Mouse (Mus musculus): ENCODE measurements around the gene Nod2. TPM values are rescaled to one million over a fixed set of nuclear protein-coding genes. Genes with fewer than 3 reads are reported as not detected.

Nod2 gene
- polyA plus RNA-seq, 1 experiment from 2014 or later = 0.07 TPM

DNA sequence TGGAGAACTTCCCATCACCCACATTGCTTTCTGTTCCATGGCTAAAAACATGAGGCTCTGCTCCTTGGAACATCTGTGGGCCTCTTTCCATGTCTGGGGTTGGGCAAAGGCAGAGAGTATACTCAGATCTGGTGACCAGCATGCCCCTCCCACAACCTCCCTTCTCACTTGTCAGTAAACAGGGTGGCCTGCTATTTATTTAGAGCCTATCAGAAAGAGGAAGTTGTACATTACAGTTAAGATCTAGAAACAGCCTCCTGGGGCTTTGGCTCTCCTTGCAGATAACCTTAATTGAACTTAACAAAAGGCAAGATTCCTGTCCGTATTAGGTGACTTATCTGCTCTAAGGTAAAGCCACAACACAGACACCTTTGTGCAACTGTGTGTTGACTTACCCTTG, 19.3 kb downstream of the Nod2 start:
- Histone ChIP-seq H3K27me3 (ENCODE audit: control insufficient read depth, insufficient read depth, low read length) (no peaks in the 10 kb centered on the region), H3K9me3 (ENCODE audit: control insufficient read depth, low read length) (no peaks in the 10 kb centered on the region), H3K27ac (no peak overlapping the region), H3K36me3 (replicated peaks; ENCODE audit: control insufficient read depth, insufficient read depth) (no peaks in the 10 kb centered on the region), H3K4me1 (replicated peaks; ENCODE audit: control insufficient read depth, insufficient read depth, low read length) (peaks cover 17% of the 10 kb centered on the region; the same call in 1 of the 2 replicates), H3K9ac (no peak overlapping the region), H3K4me2 (replicated peaks) (no peak overlapping the region), H3K4me3 (replicated peaks; ENCODE audit: low read length) (no peak overlapping the region)
- WGBS = 86% methylated on average over 1 of the region's 1 CpGs
- no peak for ATAC-seq (ENCODE audit: low FRiP score)
- no peak for DNase-seq (ENCODE audit: low spot score)

DNA sequence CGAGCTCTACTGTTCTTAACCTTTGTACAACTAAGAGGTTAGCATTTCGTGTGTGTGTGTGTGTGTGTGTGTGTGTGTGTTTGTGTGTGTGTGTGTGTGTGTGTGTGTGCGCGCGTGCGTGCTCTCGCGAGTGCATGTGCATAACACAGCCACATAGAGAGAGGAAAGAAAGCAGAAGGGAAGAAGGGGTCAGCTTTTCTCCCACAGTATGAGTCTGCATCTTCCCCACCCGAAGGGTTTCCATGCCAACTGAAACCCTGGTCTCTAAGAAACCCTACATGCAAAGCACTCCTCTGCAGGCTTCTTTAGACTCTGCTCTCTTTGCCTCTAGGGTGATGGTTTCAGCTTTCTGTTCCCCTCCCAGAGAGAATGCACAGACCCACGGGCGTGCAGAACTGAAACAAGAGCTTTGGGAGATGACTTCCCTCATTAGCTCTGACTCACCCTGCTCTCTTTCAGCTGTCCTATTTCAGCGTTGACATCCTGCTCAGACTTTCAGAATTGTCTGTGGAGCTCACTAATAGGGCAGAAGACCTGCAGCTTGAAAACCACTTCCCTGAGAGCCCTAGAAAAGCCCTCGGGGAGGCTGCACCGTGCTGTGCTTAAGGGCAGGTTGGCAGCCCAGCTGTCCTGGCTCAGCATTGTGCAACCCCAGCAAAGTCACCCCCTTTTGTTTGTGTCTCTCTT, 21.4 kb downstream of the Nod2 start:
- Histone ChIP-seq H3K27ac (no peak overlapping the region; the same call in 1 of the 2 replicates), H3K4me3 (replicated peaks; ENCODE audit: low read length) (no peak overlapping the region), H3K9me3 (ENCODE audit: control insufficient read depth, low read length) (no peaks in the 10 kb centered on the region), H3K4me2 (replicated peaks) (no peak overlapping the region), H3K9ac (no peak overlapping the region), H3K27me3 (ENCODE audit: control insufficient read depth, insufficient read depth, low read length) (no peaks in the 10 kb centered on the region), H3K36me3 (replicated peaks; ENCODE audit: control insufficient read depth, insufficient read depth) (no peaks in the 10 kb centered on the region), H3K4me1 (replicated peaks; ENCODE audit: control insufficient read depth, insufficient read depth, low read length) (peaks cover 17% of the 10 kb centered on the region; the same call in 1 of the 2 replicates)
- 54% methylated on average over 14 of the region's 14 CpGs for WGBS
- DNase-seq (ENCODE audit: low spot score) (peak; percentile 45), ATAC-seq (ENCODE audit: low FRiP score) (0 out of 2 replicates have a peak, but pooled peaks have one; percentile 59)

DNA sequence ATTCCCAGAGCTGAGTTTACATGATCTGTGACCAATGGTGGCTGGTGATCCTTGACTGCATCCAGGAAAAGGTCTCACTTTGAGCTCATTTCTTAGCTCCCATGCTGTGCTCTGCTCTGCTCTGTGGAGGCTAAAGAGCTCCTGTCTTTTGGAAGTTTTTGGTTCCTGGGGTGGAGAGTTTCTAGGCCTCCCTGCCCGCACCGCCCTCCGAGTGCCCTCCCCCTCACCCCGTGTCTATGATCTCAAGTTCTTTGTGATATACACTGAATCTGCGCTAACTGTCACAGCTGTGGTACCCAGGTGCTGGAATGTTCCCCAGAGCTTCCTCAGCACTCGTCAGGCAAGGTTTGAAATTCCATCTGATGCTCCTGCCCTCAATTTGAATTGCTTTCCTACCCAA, 23.7 kb downstream of the Nod2 start:
- H3K4me3 ChIP-seq (replicated peaks; ENCODE audit: low read length) = no peak overlapping the region
- H3K9me3 ChIP-seq (ENCODE audit: control insufficient read depth, low read length) = no peaks in the 10 kb centered on the region
- 71% methylated on average over 6 of the region's 6 CpGs for WGBS
- DNase-seq (ENCODE audit: low spot score) (no peak), ATAC-seq (ENCODE audit: low FRiP score) (no peak)
- no peak overlapping the region for H3K4me2 ChIP-seq (replicated peaks)
- H3K36me3 ChIP-seq (replicated peaks; ENCODE audit: control insufficient read depth, insufficient read depth) = no peaks in the 10 kb centered on the region
- H3K4me1 ChIP-seq (replicated peaks; ENCODE audit: control insufficient read depth, insufficient read depth, low read length) = peaks cover 17% of the 10 kb centered on the region; the same call in 1 of the 2 replicates
- no peak overlapping the region for H3K9ac ChIP-seq
- H3K27me3 ChIP-seq (ENCODE audit: control insufficient read depth, insufficient read depth, low read length) = no peaks in the 10 kb centered on the region
- no peak overlapping the region for H3K27ac ChIP-seq

DNA sequence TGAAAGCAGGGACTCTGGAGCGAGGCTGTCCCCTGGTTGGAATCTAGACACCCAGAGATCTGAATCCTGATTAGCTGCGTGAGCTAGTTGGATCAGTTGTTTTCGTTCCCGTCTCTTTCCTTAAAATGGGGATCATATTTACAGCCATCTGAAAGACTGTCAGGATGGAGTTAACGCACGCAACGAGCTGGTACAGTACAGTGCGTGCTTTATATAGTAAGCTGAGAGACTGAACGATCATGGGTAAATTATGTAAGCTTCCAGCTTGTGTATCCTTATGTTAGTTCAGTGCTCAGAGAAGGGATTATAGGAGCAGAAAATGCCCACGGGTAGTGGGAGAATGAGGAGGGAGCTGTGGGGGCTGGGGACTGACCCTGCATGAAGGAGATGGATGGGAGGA, 24.5 kb downstream of the Nod2 start:
- DNase-seq (ENCODE audit: low spot score) (no peak), ATAC-seq (ENCODE audit: low FRiP score) (no peak)
- H3K4me3 ChIP-seq (replicated peaks; ENCODE audit: low read length) = no peak overlapping the region
- 90% methylated on average over 10 of the region's 10 CpGs for WGBS
- no peak overlapping the region for H3K4me2 ChIP-seq (replicated peaks)
- H3K9me3 ChIP-seq (ENCODE audit: control insufficient read depth, low read length) = no peaks in the 10 kb centered on the region
- no peaks in the 10 kb centered on the region for H3K36me3 ChIP-seq (replicated peaks; ENCODE audit: control insufficient read depth, insufficient read depth)
- H3K27me3 ChIP-seq (ENCODE audit: control insufficient read depth, insufficient read depth, low read length) = no peaks in the 10 kb centered on the region
- no peak overlapping the region for H3K27ac ChIP-seq
- peaks cover 17% of the 10 kb centered on the region; the same call in 1 of the 2 replicates for H3K4me1 ChIP-seq (replicated peaks; ENCODE audit: control insufficient read depth, insufficient read depth, low read length)
- H3K9ac ChIP-seq = no peak overlapping the region

DNA sequence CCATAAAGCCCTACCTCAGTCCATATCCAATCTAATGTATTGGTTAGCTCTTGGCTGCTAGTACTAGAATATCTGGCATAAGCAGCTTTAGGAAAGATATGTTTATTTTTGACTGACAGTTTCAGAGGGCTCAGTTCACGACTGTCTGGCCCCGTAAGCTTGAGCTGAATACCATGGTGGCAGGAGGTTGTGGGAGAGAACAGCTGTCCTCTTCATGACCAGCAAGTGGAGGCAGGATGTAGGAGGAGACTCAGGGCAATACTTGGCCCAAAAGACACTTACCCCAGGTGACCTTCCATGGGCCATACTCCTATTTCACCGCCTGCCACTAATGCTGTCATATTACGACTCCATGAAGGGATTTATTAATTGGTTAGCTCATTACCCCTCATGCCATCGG, 26.7 kb downstream of the Nod2 start:
- Histone ChIP-seq H3K4me2 (replicated peaks) (no peak overlapping the region), H3K9me3 (ENCODE audit: control insufficient read depth, low read length) (no peaks in the 10 kb centered on the region), H3K36me3 (replicated peaks; ENCODE audit: control insufficient read depth, insufficient read depth) (no peaks in the 10 kb centered on the region), H3K27ac (no peak overlapping the region), H3K9ac (no peak overlapping the region), H3K4me1 (replicated peaks; ENCODE audit: control insufficient read depth, insufficient read depth, low read length) (peaks cover 11% of the 10 kb centered on the region; the same call in 1 of the 2 replicates), H3K4me3 (replicated peaks; ENCODE audit: low read length) (no peak overlapping the region), H3K27me3 (ENCODE audit: control insufficient read depth, insufficient read depth, low read length) (no peaks in the 10 kb centered on the region)
- WGBS = 88% methylated on average over 5 of the region's 5 CpGs
- DNase-seq (ENCODE audit: low spot score) (no peak), ATAC-seq (ENCODE audit: low FRiP score) (no peak)

DNA sequence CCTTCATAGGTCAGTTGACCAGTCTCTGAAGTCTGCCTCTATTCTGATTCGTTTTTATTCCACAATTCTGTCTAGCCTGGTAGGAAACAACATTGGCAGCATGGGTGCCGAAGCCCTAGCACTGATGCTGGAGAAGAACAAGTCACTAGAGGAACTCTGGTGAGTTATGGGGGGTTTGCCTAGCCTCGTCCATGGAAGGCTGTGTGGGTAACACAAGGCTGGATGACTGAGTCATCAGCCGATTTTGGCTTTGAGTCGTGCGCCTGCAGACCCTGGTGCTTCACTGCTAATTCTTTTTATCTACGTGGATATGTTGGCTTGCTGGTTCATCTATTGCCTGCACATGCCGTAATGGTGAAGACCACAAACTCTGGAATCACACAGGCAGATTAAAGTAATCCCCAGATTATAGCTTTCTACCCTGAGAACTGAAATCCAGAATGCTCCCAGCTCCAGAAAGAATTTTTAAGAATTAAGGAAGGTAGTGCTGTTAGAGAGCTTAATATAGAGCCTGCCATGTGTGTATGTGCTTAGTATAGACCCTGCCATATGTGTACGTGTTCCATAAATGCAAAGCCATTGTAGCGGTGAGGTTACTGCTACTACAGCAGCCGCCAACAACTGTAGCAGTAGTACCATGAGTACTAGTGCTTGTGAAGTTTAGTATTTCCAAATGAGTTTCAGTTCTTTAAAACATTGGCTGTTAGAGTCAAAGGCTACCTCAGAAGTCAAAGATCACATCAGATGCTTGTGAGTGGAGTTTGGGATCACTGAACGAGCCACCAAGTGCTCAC, 28.5 kb downstream of the Nod2 start:
- ATAC-seq (ENCODE audit: low FRiP score) (no peak), DNase-seq (ENCODE audit: low spot score) (no peak)
- Histone ChIP-seq H3K9me3 (ENCODE audit: control insufficient read depth, low read length) (no peaks in the 10 kb centered on the region), H3K4me3 (replicated peaks; ENCODE audit: low read length) (no peak overlapping the region), H3K27me3 (ENCODE audit: control insufficient read depth, insufficient read depth, low read length) (no peaks in the 10 kb centered on the region), H3K36me3 (replicated peaks; ENCODE audit: control insufficient read depth, insufficient read depth) (no peaks in the 10 kb centered on the region), H3K4me1 (replicated peaks; ENCODE audit: control insufficient read depth, insufficient read depth, low read length) (peaks cover 3% of the 10 kb centered on the region; the same call in 1 of the 2 replicates), H3K9ac (no peak overlapping the region), H3K27ac (no peak overlapping the region), H3K4me2 (replicated peaks) (no peak overlapping the region)
- WGBS = 92% methylated on average over 12 of the region's 12 CpGs

DNA sequence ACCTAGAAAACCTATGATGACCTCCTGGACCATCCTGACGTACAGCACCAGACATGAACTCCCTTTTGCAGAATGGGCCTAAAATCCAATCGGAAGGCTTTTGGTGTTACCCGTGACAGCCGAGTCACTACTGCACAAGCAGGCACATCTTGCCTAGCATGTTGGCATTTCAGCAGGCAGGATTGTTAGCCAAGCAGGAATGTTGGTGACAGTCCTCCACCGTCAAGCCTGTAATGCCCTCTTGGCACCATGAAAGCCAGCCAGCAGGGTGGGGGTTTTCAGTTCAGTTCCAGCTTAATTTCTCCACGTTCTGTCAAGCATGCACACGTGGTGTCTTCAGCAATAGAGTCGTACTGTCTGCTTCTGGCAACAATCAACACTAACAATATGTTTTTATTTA, 30.0 kb downstream of the Nod2 start:
- Histone ChIP-seq H3K9me3 (ENCODE audit: control insufficient read depth, low read length) (no peaks in the 10 kb centered on the region), H3K9ac (no peak overlapping the region), H3K4me1 (replicated peaks; ENCODE audit: control insufficient read depth, insufficient read depth, low read length) (peaks cover 3% of the 10 kb centered on the region; the same call in 1 of the 2 replicates), H3K4me2 (replicated peaks) (no peak overlapping the region), H3K36me3 (replicated peaks; ENCODE audit: control insufficient read depth, insufficient read depth) (no peaks in the 10 kb centered on the region), H3K4me3 (replicated peaks; ENCODE audit: low read length) (no peak overlapping the region), H3K27me3 (ENCODE audit: control insufficient read depth, insufficient read depth, low read length) (no peaks in the 10 kb centered on the region), H3K27ac (no peak overlapping the region)
- 77% methylated on average over 8 of the region's 8 CpGs for WGBS
- DNase-seq (ENCODE audit: low spot score) (no peak), ATAC-seq (ENCODE audit: low FRiP score) (no peak)

DNA sequence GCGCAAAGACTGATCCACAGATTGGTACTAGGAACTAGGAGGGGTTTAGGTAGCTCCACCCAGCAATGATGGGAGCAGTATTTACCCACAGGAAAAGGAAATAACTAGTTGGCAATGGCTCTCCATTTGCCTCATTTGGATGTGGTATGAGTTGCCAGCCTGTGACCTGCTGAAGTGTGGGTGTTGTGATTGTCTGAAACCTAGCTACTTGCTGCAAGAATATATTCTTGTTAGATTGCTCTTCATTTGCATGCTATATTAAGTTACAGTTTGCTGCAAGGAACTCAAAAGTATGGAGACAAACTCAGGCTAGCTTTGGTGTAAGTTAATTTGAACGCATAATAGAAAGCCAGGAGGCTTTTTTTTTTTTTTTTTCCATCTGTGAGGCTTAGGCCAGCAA, 33.5 kb downstream of the Nod2 start:
- no peak for DNase-seq (ENCODE audit: low spot score)
- no peaks in the 10 kb centered on the region for H3K9me3 ChIP-seq (ENCODE audit: control insufficient read depth, low read length)
- H3K36me3 ChIP-seq (replicated peaks; ENCODE audit: control insufficient read depth, insufficient read depth) = no peaks in the 10 kb centered on the region
- no peak overlapping the region for H3K4me2 ChIP-seq (replicated peaks)
- WGBS = 93% methylated on average over 2 of the region's 2 CpGs
- no peak for ATAC-seq (ENCODE audit: low FRiP score)
- H3K9ac ChIP-seq = no peak overlapping the region
- H3K27me3 ChIP-seq (ENCODE audit: control insufficient read depth, insufficient read depth, low read length) = no peaks in the 10 kb centered on the region
- no peak overlapping the region for H3K27ac ChIP-seq
- H3K4me3 ChIP-seq (replicated peaks; ENCODE audit: low read length) = no peak overlapping the region
- H3K4me1 ChIP-seq (replicated peaks; ENCODE audit: control insufficient read depth, insufficient read depth, low read length) = peaks cover 3% of the 10 kb centered on the region; the same call in 1 of the 2 replicates

DNA sequence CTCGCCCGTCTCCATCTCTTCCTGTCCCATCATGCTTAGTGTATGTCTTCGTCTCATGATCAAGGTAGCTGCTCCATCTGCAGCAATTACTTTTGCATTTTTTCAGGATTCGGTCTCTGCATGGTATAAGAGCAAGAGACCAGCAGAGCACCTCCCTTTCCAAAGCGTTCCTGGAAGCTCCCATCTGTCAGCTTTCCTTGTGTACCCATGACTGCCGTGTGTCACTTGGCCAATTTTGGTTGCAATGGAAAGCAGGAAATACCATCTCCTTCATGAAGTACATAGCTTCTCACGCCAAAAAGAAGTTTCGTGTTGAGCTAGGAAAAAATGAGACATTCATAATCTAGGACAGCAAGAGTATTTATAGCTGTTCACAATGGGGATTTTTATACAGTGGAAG, 33.9 kb downstream of the Nod2 start:
- Histone ChIP-seq H3K9me3 (ENCODE audit: control insufficient read depth, low read length) (no peaks in the 10 kb centered on the region), H3K9ac (no peak overlapping the region), H3K27me3 (ENCODE audit: control insufficient read depth, insufficient read depth, low read length) (no peaks in the 10 kb centered on the region), H3K36me3 (replicated peaks; ENCODE audit: control insufficient read depth, insufficient read depth) (no peaks in the 10 kb centered on the region), H3K4me1 (replicated peaks; ENCODE audit: control insufficient read depth, insufficient read depth, low read length) (peaks cover 3% of the 10 kb centered on the region; the same call in 1 of the 2 replicates), H3K4me2 (replicated peaks) (no peak overlapping the region), H3K4me3 (replicated peaks; ENCODE audit: low read length) (no peak overlapping the region), H3K27ac (no peak overlapping the region)
- DNase-seq (ENCODE audit: low spot score) = no peak
- 91% methylated on average over 8 of the region's 8 CpGs for WGBS
- no peak for ATAC-seq (ENCODE audit: low FRiP score)

Measured in hindbrain, embryonic 14.5 days (tissue).